Mouse (Mus musculus) layer of hippocampus, adult 9-10 months (tissue): ENCODE measurements at regions not wholly inside any gene's neighbourhood (a gene's known extent, or its start where the extent isn't known, plus 50 kb on each side); places are given as distances from the start of the nearest gene placed in this dataset.
A peak's percentile ranks its signal among the peaks of the same experiment; 100 is the strongest.

Source experiments
- DNase-seq: peaks from one replicate; pipeline ENCODE4 v3.0.0; 2022; ENCODE audit warnings: low spot score

DNA sequence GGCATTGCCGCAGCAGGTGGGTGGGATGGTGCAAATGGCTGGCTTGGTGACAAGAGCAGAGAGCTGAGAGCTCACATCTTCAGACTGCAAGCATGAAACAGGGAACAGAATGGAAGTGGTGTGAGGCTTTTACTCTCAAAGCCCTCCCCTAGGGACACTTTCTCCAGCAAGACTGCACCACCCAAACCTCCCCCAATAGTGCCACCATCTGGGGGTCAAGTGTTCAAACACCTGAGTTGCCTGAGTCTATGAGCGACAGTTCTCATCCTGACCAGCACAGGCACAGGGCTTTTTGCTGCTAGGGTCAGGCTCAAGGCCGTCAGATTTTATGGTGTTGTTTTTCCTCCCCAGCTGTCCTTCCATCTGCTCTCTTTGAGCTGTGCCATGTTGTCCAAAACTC is 337.9 kb upstream of the Eif4g2 start:
- DNase-seq = no peak

GRCm38 (mm10) chr7:111417735-111418134 is 334.9 kb upstream of the Eif4g2 start:
- no peak for DNase-seq

DNA sequence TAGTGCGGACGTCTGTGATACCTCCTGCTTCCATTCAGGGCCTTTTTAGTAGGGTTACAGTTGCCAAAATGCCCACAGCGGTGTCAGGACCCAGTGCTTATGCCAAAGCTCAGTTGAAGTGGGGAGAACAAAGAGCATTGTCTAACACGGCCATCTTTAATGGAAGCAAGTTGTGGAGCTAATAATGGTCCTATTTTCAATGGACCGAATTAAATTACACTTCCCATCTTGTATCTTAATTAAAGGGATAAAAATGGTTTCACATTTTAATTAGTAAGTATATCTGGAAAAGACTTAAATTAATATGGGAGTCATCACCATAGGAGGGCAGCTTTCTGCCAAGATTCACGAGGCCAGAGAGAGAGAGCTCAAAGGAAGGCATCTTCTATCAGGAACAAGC is 333.2 kb upstream of the Eif4g2 start:
- no peak for DNase-seq

DNA sequence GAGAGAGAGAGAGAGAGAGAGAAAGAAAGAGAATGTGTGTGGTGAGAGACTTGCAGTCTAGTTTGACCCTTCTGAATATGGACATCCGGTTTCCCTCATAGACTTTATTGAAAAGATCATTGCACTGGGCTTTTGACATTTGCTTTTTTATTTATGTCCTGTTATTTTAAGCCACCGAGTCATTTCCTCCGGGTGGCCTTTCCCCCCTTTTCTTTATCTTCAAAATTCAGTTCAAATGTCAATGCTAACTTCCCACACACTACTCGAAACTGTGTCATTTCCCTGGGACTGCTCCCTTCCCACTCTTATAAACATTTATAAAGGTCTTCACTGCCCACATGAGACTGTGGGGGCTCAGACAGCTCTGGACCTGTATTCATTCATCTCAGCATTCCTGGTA is 330.9 kb upstream of the Eif4g2 start:
- DNase-seq = no peak

- no peak for DNase-seq
Measured at GRCm38 (mm10) chr7:111412957-111413356, 330.1 kb upstream of the Eif4g2 start.

DNA sequence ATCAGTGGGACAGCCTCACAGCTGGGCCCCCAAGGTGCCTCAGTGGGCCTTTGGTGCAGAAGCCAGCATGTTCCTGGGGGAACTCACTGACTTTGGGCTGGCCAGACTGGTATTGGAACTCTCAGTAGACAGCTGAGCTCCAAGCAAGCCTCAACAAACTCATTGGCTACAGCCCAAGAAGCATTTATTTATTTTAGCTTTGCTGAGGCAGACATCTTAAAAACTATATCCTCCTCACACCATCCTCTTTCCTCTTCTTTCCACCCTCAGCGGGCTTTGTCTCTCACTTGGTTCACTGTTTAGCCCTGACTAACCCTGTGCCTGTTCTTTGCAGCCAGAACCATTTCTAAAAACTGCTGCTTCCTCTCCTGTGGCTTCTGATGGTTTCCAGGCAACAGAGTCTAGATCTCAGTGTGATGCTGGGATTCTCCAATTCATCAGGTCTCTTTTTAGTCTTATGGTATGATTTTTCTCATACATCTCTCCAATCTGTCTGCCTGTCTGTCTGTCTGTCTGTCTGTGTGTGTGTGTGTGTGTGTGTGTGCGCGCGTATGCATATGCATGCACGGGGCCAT is 328.6 kb upstream of the Eif4g2 start:
- peak; percentile 15 for DNase-seq

DNA sequence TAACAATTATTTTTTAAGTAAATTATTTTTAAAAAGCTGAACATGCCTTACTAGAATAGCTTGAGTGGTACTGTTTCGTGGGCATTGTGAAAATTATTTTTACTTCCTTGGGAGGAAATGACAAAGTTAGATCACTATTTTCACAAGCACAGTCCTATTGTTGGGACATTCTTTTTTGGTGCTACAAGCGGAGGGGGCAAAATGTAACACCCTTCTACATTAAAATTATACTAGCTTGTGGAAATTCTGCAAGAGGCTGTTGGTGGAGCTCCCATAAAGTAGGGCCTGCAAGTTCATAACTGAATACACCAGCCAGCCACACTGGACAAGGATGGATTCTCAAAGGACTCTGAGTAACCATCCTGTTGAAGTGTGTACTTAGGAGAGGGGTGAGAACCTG is 313.1 kb upstream of the Eif4g2 start:
- no peak for DNase-seq

DNA sequence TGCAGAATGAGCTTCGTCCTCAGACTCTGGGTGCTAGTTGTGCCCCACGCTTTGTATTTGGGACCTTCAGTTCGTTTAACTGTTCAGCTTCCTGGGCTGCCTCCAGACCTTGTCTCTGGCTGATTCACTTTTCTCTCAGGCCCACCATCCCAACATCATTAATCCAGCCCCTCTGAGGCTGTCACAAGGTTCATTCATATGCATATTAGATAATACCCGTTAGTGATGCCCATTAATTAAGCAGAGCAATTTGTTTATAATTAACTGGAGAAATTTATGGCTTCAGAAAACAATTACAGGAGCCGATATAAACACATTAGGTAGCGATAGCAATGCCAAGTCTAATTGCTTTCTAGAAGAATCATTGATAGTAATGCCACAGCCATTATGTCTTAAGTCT is 312.3 kb upstream of the Eif4g2 start:
- no peak for DNase-seq

DNA sequence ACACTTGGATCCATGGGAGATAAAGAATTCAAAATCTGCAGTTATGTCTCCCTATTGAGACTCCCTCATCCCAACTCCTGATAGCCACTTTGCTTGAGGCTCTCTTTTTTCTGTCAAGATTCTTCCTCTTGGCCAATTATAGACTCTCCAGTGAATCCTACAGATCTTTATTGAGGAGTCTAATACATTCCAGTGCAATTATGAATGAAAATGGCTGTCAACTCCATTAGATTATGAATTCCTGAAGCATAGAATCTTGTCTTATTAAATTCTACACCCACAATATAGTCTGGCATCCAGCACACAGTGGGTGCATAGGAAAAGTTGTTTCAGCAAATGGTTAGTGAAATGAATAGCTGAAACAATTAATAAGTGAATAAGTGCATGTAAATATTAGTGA is 311.0 kb upstream of the Eif4g2 start:
- DNase-seq = no peak

DNA sequence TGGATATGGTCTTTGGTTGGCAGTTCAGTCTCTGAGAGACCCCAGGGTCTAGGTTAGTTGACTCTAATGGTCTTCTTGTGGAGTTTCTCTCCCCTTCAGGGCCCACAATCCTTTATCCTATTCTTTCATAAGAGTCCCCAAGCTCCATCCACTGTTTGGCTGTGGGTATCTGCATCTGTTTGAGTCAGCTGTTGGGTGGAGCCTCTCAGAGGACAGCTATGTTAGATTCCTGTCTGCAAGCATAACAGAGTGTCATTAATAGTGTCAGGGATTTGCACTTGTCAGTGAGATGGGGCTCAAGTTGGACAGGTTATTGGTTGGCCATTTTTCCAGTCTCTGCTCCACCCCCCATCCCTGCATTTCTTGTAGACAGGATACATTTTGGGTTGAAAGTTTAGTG is 306.9 kb upstream of the Eif4g2 start:
- no peak for DNase-seq

- no peak for DNase-seq
Measured at GRCm38 (mm10) chr7:111374534-111374933, 291.7 kb upstream of the Eif4g2 start.

GRCm38 (mm10) chr7:111373380-111374173 is 290.7 kb upstream of the Eif4g2 start:
- DNase-seq = no peak

DNA sequence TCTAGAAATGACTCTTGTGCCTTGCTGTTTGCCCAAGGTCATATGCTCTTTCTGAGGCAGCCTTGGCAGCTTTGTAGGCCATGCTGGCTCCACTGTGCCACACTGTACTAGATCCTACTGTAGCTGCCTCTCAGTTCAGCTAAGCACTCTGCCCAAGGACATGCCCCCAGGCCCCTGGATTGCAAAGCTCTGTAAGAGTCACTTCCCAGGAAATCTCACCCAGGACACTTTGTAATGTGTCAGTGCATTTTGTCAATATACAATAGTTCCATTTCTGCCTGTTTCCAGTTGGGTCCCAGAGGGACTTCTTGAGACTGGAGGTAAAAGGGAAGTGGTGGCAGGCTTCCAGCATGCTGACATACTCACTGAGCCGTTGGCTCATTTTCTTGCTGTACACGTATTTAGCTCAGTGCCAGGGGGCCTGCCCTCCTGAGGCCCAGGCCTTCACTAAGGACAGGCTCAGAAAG is 287.6 kb upstream of the Eif4g2 start:
- DNase-seq = no peak

DNA sequence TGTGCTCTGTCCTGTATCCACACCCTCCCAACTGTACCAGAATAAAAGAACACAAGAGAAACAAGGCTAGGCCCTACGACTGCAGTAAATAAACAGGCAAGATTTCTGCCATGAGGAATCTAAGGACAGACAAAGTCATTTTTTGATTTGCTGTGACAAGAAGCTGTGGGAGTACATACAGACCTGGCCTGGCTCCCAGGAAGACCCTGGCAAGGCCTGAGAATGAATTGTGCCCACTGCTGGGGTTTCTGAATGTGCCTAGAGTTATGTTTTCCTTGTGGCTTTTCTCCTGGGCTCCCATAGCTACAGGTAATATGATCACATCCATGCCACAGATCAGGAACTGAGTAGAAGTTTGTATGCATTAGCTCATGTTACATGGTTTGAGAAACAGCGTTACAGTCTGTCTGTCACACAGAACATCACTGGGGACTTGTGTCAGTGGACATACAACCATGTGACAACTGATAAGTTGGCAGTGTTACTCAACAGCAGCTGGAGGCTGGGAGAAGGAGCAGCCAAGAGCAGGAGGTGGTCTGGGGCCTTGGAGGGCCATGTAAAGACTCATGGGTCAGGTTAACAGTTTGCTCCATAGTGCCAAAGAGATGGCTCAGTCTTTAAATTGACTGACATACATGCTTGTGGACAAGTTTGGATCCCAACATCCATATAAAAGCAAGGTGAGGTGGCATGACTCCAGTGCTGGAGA is 285.6 kb upstream of the Eif4g2 start:
- DNase-seq = no peak

GRCm38 (mm10) chr7:111366951-111367653 is 284.3 kb upstream of the Eif4g2 start:
- DNase-seq = no peak

DNA sequence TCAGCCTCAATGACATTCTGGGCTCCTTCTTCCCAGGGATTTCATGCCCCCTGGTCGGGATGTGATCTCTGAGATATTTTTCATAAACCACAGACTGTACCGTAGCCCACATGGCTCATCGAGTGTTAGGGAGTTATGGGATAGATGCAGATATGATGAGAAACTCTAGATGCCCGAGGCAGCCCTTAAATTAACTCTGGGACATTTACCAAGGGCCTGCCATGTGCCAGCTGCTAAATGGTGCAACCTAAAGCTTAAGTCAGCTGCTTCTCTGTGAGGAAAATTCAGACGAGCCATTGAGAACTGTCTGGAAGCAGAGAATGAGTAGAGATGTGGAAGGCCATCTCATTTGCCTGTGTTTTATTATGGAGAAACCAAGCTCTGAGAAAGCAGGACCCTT is 282.6 kb upstream of the Eif4g2 start:
- DNase-seq = no peak

- DNase-seq = no peak
Measured at GRCm38 (mm10) chr7:111363206-111363605, 280.4 kb upstream of the Eif4g2 start.

DNA sequence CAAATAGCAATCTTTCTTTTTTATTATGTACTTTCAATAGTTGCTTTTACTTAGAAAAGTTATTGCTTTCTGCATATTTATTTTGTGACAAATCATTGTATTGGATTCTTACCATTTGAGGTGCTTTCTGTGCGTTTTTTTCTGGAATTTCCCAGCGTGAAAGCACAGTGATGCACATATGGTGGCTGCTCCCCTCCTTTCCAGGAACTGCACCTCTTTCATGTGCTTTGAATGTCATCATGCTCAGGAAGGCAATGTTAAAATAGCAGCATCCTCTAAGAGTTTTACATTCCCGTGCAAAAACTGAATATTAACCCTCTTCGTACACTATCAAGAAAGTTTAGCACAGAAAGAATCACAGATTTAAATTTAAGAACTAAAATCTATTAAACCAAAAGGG is 279.8 kb upstream of the Eif4g2 start:
- DNase-seq = no peak

- DNase-seq = no peak
Measured at GRCm38 (mm10) chr7:111355088-111355656, 272.3 kb upstream of the Eif4g2 start.

DNA sequence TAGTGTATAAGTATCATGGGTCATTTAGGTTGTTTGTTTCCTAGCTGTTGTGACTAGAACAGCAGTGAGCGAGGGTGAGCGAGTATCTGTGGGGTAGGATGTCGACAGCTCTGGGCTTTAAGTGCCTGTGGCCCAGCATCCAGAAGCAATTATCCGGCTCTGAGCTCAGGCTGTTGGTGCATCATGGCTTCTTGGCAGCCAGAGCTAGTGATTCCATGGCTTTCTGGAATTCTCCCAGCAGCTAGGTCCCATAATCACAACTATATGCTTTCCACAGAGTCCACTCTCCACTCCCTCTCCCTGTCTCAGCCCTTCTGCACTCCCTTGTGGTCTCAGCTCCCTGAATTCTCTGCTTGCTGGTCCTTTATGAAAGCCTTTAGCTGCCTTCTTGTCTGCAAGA is 271.2 kb upstream of the Eif4g2 start:
- no peak for DNase-seq

DNA sequence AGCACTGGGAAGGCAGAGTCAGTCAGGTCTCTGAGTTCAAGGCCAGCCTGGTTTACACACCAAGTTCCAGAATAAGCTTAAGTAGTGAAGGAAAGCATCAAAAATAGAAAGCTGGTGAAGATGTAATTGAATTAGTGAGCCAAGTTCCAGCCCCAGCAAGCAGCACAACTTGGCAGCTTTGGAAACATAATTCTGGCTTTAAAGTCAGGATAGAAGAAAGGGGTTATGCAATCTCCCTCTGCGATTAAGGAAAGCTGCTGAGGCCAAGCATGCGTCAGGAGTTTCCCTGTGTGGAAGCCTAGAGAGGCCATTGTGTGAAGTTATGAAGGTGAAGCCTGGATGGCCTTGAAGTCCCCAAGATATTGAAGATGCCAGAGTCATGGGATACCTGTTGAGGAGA is 269.3 kb upstream of the Eif4g2 start:
- DNase-seq = no peak

DNA sequence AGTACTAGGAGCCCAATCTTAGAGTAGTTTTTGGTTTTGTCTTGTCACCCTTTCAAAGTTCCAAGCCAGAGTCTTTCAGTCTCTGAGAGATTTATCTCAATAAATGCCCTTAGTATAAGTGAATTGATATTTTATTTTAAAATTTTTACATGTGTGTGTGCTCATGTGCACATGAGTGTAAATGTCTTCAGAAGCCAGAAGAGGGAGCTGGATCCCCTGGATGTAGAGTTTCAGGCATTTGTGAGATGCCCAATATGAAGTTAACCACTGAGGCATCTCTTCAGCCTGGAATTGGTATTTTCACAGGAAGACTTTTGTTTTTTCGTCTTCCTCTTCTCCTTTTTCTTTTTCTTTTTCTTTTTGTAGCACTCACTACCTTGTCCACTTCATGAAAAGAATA is 262.3 kb upstream of the Eif4g2 start:
- DNase-seq = no peak
